Mouse (Mus musculus) spleen, postnatal 36 days (tissue): Measurements from ENCODE around the gene Smyd5.

Experiments
- DNase-seq, 2 experiments: peaks; one replicate each; pipeline ENCODE4 v3.0.0; 2022; ENCODE audit warnings: low spot score in 2 of 2, mixed read lengths in 1 of 2

The Smyd5 gene

GRCm38 (mm10) chr6:85491606-85492005 lies 59.8 kb downstream of the Smyd5 start:
- no peak for DNase-seq
